Mouse (Mus musculus) frontal cortex, adult (tissue): ENCODE results near the gene Smg9.

Source experiments
- ATAC-seq: cut with Nextera tagmentation; 2 replicates; pipeline ENCODE4 v1.9.2; 2017; ENCODE audit warnings: mild to moderate bottlenecking, moderate library complexity, mixed read lengths; ENCODE audit not compliant: low TSS enrichment

Smg9 gene

GRCm38 (mm10) chr7:24399256-24400081 lies at the start of gene Smg9:
Smg9 (plus strand) TSS chr7:24399619.
- ATAC-seq = peak; percentile 97

- ATAC-seq = no peak
These were observed 43.8 kb upstream of the Smg9 start for GRCm38 (mm10) chr7:24355646-24356045.

DNA sequence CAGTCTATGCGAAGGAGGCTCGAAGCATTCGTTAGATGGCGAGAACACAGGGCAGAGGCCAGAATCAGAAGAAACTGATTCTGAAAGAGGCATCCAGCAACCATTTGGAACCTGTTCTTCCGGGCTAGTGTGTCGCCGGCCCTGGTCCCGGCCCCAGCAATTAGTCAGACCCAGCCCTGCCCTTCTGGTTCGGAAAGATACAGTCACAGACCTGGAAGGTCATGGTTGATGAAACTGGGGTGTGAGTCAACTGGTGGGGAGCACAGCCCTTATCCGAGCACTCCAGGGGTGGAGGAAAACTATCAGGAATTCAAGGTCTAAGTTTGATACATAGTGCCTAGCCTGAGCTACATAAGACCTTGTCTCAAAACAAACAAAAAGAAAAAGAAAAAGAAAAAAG lies 43.3 kb upstream of the Smg9 start:
- ATAC-seq = no peak

- ATAC-seq = no peak
These were observed 41.5 kb upstream of the Smg9 start for GRCm38 (mm10) chr7:24357899-24358298.

DNA sequence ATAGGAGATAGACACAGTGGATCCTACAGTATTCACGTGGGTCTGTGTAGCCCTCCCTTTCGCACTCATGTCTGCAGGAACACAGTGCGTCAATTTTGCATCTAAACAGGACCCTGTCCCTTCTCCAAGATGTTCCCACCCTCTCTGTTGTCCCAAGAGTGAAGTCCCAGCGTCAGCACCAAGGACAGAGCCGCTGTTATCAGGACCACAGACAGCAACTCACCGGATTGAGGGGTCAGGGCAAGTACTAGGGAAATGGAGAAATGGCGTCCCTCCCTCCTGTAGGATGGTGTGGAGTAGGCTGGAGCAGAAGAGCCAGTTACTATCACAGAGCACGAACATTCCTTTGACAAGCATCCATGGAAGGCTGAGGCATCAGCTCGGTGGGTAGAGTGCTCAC lies 40.1 kb upstream of the Smg9 start:
- no peak for ATAC-seq

DNA sequence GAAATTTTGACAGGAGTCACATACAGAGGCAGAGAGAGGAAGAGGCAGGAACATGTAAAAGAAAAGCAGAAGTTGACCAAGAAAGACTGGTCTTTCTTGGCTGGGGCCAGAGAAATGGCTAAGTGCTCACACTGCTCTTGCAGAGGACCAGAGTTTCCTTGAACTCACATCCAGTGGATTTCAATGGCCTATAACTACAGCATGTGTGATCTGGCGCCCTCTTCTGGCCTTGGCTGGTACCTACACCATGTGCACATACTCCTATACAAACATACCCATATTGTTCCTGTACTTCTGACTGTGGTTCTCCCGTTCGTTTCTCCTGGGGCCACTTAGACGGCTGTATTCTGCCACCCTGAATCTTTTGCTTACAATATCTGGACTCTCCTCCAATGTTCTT lies 38.4 kb upstream of the Smg9 start:
- no peak for ATAC-seq

GRCm38 (mm10) chr7:24363228-24363627 lies 36.2 kb upstream of the Smg9 start:
- no peak for ATAC-seq

GRCm38 (mm10) chr7:24364827-24365226 lies 34.6 kb upstream of the Smg9 start:
- peak; percentile 69; the same call in 1 of the 2 replicates for ATAC-seq

DNA sequence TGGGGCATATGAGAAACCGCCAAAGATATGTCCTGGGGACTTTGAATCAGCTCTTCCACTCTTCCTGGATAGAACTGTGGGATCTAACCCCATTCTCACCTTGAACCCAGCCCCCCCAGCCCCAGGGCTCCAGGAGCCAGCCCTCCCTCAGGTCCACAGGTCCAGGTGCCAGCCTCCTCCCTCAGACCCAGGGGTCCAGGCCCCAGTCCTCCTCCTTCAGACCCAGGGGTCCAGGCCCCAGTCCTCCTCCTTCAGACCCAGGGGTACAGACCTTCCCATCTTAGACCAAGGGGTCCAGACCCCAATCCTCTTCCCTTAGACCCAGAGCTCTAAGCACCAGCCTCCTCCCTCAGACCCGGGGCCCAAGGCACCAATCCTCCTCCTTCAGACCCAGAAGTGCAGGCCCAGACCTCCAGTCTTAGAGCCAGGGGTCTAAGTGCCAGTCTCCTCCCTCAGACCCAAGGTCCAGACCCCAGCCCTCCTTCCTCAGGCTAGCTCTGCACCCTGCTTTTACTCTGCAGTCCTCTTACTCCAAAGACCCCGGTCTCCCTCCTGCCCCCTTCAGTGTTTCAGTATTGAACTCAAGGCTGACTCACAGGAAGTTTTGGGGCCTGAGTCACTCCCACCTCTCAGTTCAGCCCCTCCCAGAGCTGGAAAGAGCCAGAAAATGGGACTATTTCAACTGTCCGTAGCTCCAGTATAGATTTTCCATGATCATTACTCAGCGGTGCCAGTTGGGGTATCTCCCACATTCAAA lies 34.0 kb upstream of the Smg9 start:
- ATAC-seq = no peak

DNA sequence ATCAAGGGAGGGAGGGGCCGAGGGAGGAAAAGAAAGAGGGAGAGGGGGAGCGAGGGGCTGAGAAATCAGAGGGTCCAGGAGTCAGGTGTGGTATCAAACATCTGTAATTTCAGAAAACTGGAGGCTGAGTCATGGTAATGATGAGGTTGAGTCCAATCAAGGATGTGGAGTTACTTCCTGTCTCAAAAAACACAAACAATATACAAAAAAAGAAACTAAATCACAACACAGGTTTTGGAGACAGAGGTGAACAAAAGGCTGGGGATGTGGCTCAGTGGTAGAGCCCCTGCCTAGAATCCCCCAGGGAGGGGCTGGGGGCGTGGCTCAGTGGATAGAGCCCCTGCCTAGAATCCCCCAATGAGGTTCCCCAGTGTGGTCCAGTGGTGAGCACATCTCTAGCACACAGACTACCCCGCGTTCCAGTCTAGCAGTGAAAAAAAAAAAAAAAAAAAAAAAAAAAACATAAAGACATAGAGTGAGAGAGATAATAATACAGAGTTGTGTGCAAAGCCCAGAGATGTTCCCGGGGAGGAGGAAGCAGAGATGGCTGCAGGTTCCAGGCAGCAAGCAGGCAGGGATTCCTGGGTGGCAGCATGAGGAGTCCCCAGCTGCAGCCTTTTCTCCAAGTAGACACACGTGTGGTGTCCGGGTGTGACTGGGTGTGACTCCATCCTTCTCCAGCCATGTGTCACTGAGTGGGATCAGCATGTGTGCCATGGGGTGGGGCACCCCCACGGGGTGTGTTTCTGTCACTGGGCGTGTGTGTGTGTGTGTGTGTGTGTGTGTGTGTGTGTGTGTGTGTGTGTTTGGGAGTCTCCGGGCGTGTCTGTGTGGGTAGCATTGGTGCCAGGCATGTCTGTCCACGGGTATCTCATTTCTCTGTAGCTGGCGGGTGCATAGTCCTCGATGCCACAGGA lies 32.4 kb upstream of the Smg9 start:
- no peak for ATAC-seq

GRCm38 (mm10) chr7:24368226-24368625 lies 31.2 kb upstream of the Smg9 start:
- ATAC-seq = no peak

DNA sequence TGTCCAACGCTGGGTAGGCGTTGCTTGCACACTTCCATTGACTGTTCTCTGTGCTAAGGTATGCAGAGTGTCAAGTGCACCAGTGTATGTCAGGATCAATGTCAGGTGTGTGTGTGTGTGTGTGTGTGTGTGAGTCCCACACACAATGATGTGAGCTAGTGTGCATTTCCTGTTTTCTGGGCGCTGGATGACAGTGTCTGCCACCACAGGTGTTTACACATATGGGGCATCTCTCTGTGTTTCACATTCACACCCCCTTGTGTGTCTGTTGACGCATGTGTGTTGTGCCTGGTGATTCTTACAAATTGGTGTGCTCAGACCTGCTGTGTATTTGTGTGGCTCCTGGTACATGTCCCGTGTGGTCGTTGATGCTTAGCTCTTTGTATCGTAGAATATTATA lies 30.5 kb upstream of the Smg9 start:
- no peak for ATAC-seq

DNA sequence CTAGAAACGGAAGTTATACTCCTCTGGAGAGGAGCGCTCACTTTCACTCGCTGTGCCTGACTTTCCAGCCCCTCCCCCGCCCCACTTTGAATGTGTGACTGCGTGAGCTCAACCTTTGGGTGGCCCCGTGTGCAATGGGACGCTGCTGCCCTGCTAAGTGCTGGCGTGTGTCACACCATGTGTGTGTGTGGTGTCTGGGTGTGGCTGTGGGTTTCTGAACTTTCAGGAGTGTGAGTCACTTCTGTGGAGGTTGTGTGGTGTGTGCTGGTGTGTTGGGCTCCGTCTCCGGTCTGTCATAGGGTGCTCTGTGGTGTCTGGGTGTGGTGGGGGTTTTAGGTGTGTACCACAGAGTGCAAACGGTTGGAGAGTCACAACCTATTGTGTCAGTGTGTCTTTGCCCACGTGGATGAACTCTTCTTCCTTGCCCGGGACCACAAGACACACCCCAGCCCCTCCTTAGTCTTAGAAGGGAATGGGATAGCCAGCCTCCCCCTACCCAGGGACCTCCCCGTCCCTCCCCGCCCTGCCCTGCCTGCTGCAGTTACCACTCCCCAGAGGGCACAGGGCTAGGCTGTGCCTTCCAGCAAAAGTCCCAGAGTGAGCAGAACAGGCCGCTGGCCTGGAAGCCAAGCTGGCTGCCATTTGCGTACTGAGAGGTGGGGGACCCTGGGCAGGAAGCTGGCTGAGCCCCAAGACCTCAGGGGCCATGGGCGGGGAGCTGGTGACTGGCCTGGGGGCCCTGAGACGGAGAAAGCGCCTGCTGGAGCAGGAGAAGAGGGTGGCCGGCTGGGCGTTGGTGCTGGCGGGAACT lies 29.5 kb upstream of the Smg9 start, which contains the start of gene Kcnn4:
TSS of gene Kcnn4 (plus strand) at position 533 of the 811 bp plus-strand sequence.
- ATAC-seq = no peak

GRCm38 (mm10) chr7:24371012-24371808 lies 28.2 kb upstream of the Smg9 start:
- ATAC-seq = no peak

- ATAC-seq = no peak
These were observed 27.6 kb upstream of the Smg9 start for GRCm38 (mm10) chr7:24371809-24372145.

GRCm38 (mm10) chr7:24372300-24372699 lies 27.1 kb upstream of the Smg9 start:
- ATAC-seq = no peak

GRCm38 (mm10) chr7:24372786-24373185 lies 26.6 kb upstream of the Smg9 start:
- no peak for ATAC-seq

- ATAC-seq = no peak
These were observed 25.7 kb upstream of the Smg9 start for GRCm38 (mm10) chr7:24373538-24374379.

- no peak for ATAC-seq
These were observed 23.0 kb upstream of the Smg9 start for GRCm38 (mm10) chr7:24376456-24376855.
